In the genomic region with DNA sequence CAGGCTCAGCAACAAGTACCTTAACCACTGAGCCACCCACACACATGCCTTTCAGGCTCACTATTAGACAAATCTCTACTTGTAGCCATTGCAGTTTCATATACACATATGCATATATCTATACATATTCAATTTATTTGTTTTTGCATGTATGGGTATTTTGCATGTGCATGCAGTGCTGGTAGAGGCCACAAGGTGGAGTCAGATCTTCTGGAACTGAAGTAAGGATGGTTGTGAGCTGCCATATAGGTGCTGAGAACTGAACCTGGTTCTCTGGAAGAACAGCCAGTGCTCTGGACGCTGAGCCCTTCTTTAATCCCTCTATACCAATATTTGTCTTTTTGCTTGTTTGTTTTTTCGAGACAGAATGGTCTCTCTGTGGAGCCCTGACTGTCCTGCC, we compare ENCODE assay signal across 18 mouse cellular contexts. TPM values are rescaled to one million over a fixed set of nuclear protein-coding genes. Genes with fewer than 3 reads are reported as not detected.
DNase-seq lines count a peak whose midpoint lies in the region; ATAC-seq and TF ChIP-seq lines count a peak whose summit lies in the region.
"Had no signal": no experiment of that assay in that cellular context is flagged by ENCODE, and none has a peak within 500 bp of the region (broad histone marks: within the 10 kb centered on the region; RNA-seq: fewer than 3 reads in every experiment).

No protein-coding gene starts in this region.

- H3K9me3 ChIP-seq in intestine, postnatal 0 days (ENCODE audit: control insufficient read depth), result no peaks in the 10 kb centered on the region; the same call in 1 of the 2 replicates
- H3K9me3 ChIP-seq in intestine, embryonic 15.5 days, result no peaks in the 10 kb centered on the region
- H3K9me3 ChIP-seq in megakaryocyte, embryonic 14.5 days, result peaks cover 8% of the 10 kb centered on the region
- no peaks in the 10 kb centered on the region for H3K9me3 ChIP-seq in ES-Bruce4 (replicated peaks; ENCODE audit: control insufficient read depth, insufficient read depth, low read length, poor library complexity, severe bottlenecking)
- H3K9me3 ChIP-seq in midbrain, embryonic 11.5 days (ENCODE audit: control insufficient read depth, low read length), result no peaks in the 10 kb centered on the region; the same call in 1 of the 2 replicates
- H3K9me3 ChIP-seq: limb, embryonic 10.5 days; stomach, embryonic 15.5 days had no signal

- H3K36me3 ChIP-seq in intestine, postnatal 0 days (ENCODE audit: control insufficient read depth, insufficient read depth), result peaks cover 45% of the 10 kb centered on the region
- H3K36me3 ChIP-seq in intestine, embryonic 15.5 days, result peaks cover 34% of the 10 kb centered on the region
- peaks cover 99% of the 10 kb centered on the region for H3K36me3 ChIP-seq in megakaryocyte, embryonic 14.5 days (replicated peaks; ENCODE audit: low read length)
- H3K36me3 ChIP-seq in ES-Bruce4 (ENCODE audit: control insufficient read depth, insufficient read depth, low read length, poor library complexity, severe bottlenecking) (no peaks in the 10 kb centered on the region), macrophage (ENCODE audit: inconsistent target) (peaks cover 60% of the 10 kb centered on the region)
- H3K36me3 ChIP-seq in midbrain, embryonic 11.5 days (ENCODE audit: control insufficient read depth, insufficient read depth, low read length), result peaks cover 11% of the 10 kb centered on the region

- DNase-seq in heart, adult 11 months, result no peak
- no peak for DNase-seq in midbrain, embryonic 11.5 days (ENCODE audit: low spot score, missing footprints)
- DNase-seq: cerebellum, adult 11-12 months; gastrocnemius, postnatal 36 days; kidney, postnatal 10 days; lung, adult 2 months; right cerebral cortex, postnatal 4 days; thymus, postnatal 25 days had no signal

- no peak overlapping the region for H3K9ac ChIP-seq in intestine, postnatal 0 days (ENCODE audit: low read depth, low read length)
- H3K9ac ChIP-seq in intestine, embryonic 15.5 days, result no peak overlapping the region
- no peak overlapping the region for H3K9ac ChIP-seq in ES-Bruce4 (ENCODE audit: low read depth, poor library complexity, severe bottlenecking)
- H3K9ac ChIP-seq in midbrain, embryonic 11.5 days (ENCODE audit: low read length), result no peak overlapping the region
- H3K9ac ChIP-seq: stomach, embryonic 15.5 days had no signal

- peaks cover 96% of the 10 kb centered on the region for H3K79me2 ChIP-seq in macrophage (ENCODE audit: inconsistent target)

- peak; percentile 51 for TF ChIP-seq CTCF in intestine, postnatal 0 days (IDR thresholded peaks at IDR 0.05; ENCODE audit: low read depth)
- peak; percentile 2 for TF ChIP-seq CTCF in ES-Bruce4 (IDR thresholded peaks at IDR 0.05; ENCODE audit: low read depth, low read length)

- ATAC-seq in intestine, postnatal 0 days, result no peak
- ATAC-seq in intestine, embryonic 15.5 days, result no peak
- ATAC-seq in megakaryocyte, adult 5-6 weeks (ENCODE audit: poor library complexity, severe bottlenecking), result no peak
- no peak for ATAC-seq in midbrain, embryonic 11.5 days (ENCODE audit: low FRiP score)
- ATAC-seq: hindbrain, embryonic 16.5 days had no signal

- H3K27me3 ChIP-seq in intestine, postnatal 0 days (replicated peaks; ENCODE audit: control insufficient read depth, insufficient read depth, low read length), result no peaks in the 10 kb centered on the region
- no peaks in the 10 kb centered on the region for H3K27me3 ChIP-seq in intestine, embryonic 15.5 days (replicated peaks)
- H3K27me3 ChIP-seq in megakaryocyte, embryonic 14.5 days (replicated peaks), result no peaks in the 10 kb centered on the region
- H3K27me3 ChIP-seq in ES-Bruce4 (ENCODE audit: control insufficient read depth, insufficient read depth, low read length, poor library complexity, severe bottlenecking), result no peaks in the 10 kb centered on the region
- no peaks in the 10 kb centered on the region for H3K27me3 ChIP-seq in midbrain, embryonic 11.5 days (ENCODE audit: control insufficient read depth, insufficient read depth, low read length)
- H3K27me3 ChIP-seq: stomach, embryonic 15.5 days had no signal

- H3K4me2 ChIP-seq in intestine, postnatal 0 days (replicated peaks; ENCODE audit: low read depth), result no peak overlapping the region
- no peak overlapping the region for H3K4me2 ChIP-seq in intestine, embryonic 15.5 days (replicated peaks)
- H3K4me2 ChIP-seq in midbrain, embryonic 11.5 days, result no peak overlapping the region
- H3K4me2 ChIP-seq: stomach, embryonic 15.5 days had no signal

- no peak overlapping the region for H3K27ac ChIP-seq in intestine, postnatal 0 days (ENCODE audit: low read depth, low read length)
- no peak overlapping the region for H3K27ac ChIP-seq in intestine, embryonic 15.5 days
- H3K27ac ChIP-seq in ES-Bruce4 (ENCODE audit: insufficient read depth, low read length) (no peak overlapping the region), macrophage (peak overlapping the region; percentile 34)
- no peak overlapping the region for H3K27ac ChIP-seq in midbrain, embryonic 11.5 days (ENCODE audit: low read depth, low read length)
- H3K27ac ChIP-seq: limb, embryonic 10.5 days; midbrain, embryonic 10.5 days; stomach, embryonic 15.5 days had no signal

- H3K4me3 ChIP-seq in intestine, postnatal 0 days (ENCODE audit: low read depth, low read length), result no peak overlapping the region
- no peak overlapping the region for H3K4me3 ChIP-seq in intestine, embryonic 15.5 days (replicated peaks)
- H3K4me3 ChIP-seq in megakaryocyte, embryonic 14.5 days (replicated peaks), result peak overlapping the region; percentile 57
- H3K4me3 ChIP-seq in ES-Bruce4 (ENCODE audit: low read depth, low read length) (no peak overlapping the region), macrophage (ENCODE audit: inconsistent target) (no peak overlapping the region)
- H3K4me3 ChIP-seq in midbrain, embryonic 11.5 days (ENCODE audit: low read depth, low read length), result no peak overlapping the region
- H3K4me3 ChIP-seq: limb, embryonic 10.5 days; midbrain, embryonic 10.5 days; stomach, embryonic 15.5 days had no signal

- no peak for TF ChIP-seq POLR2A in ES-Bruce4 (IDR thresholded peaks at IDR 0.05; ENCODE audit: insufficient read depth, low read length)

- WGBS in intestine, postnatal 0 days, result 79% methylated on average over 2 of the region's 2 CpGs
- WGBS in intestine, embryonic 15.5 days, result 72% methylated on average over 2 of the region's 2 CpGs
- WGBS in macrophage (ENCODE audit: missing documents), result 86% methylated on average over 2 of the region's 2 CpGs
- WGBS in midbrain, embryonic 11.5 days, result 89% methylated on average over 2 of the region's 2 CpGs

- TF ChIP-seq EP300 in ES-Bruce4 (IDR thresholded peaks at IDR 0.05; ENCODE audit: insufficient read depth, low read depth, low read length), result no peak

- H3K4me1 ChIP-seq in intestine, postnatal 0 days (replicated peaks; ENCODE audit: control insufficient read depth, insufficient read depth, low read length), result no peaks in the 10 kb centered on the region
- H3K4me1 ChIP-seq in intestine, embryonic 15.5 days (replicated peaks), result peaks cover 8% of the 10 kb centered on the region; the same call in 1 of the 2 replicates
- peaks cover 94% of the 10 kb centered on the region for H3K4me1 ChIP-seq in megakaryocyte, embryonic 14.5 days
- H3K4me1 ChIP-seq in ES-Bruce4 (ENCODE audit: control insufficient read depth, insufficient read depth, low read length), result no peaks in the 10 kb centered on the region
- H3K4me1 ChIP-seq in midbrain, embryonic 11.5 days (ENCODE audit: control insufficient read depth, insufficient read depth, low read length), result peaks cover 9% of the 10 kb centered on the region
- H3K4me1 ChIP-seq: limb, embryonic 10.5 days had no signal

RNA-seq across cellular contexts. Expression of a gene that starts 35.7 kb away (rescaled TPM):
- polyA plus RNA-seq in intestine, postnatal 0 days (2015; fragmentation: Nextera tagmentation; extraction: Ambion mirVana), result 8.9 and 9.9 TPM in 2 replicates
- 14.1 and 17.1 TPM in 2 replicates for polyA plus RNA-seq in intestine, embryonic 15.5 days (2015; fragmentation: Nextera tagmentation; extraction: Ambion mirVana)
- polyA plus RNA-seq in megakaryocyte, embryonic 14.5 days (2012; ENCODE audit: insufficient read depth, low replicate concordance), result 1.4 and 2.3 TPM in 2 replicates
- not detected in 2 replicates for total RNA-seq in megakaryocyte, adult 5-6 weeks (2015)
- not detected in 2 replicates for total RNA-seq in megakaryocyte, adult 5-6 weeks (2017)
- polyA plus RNA-seq in ES-Bruce4 (2011; ENCODE audit: insufficient read depth, insufficient read length, low read depth, missing spikeins) (1.2 and 1.4 TPM in 2 replicates), macrophage (2018) (not detected in 3 replicates)
- total RNA-seq in macrophage (2018; cell fraction: chromatin; rRNA removed), result 1 to 10 TPM in 4 of 26 experiments, under 1 TPM in 8, not detected in 14; 0.46 to 3.0 (median 0.84) TPM
- not detected for total RNA-seq in macrophage (2018; cell fraction: cytosol; rRNA removed)
- 1 to 10 TPM in 1 of 26 experiments, under 1 TPM in 3, not detected in 22; 0.27 to 1.0 (median 0.43) TPM for total RNA-seq in macrophage (2018; cell fraction: nucleus; rRNA removed)
- 0.25 TPM in 1 of 2 replicates, not detected in the other for polyA plus RNA-seq in midbrain, embryonic 11.5 days (2014; fragmentation: Nextera tagmentation; extraction: Ambion mirVana)
- total RNA-seq: gastrocnemius, postnatal 36 days had no signal

RNA-seq across cellular contexts. Expression of a gene that starts 56.0 kb away (rescaled TPM):
- 27.4 and 29.5 TPM in 2 replicates for polyA plus RNA-seq in intestine, postnatal 0 days (2015; fragmentation: Nextera tagmentation; extraction: Ambion mirVana)
- 19.0 and 22.1 TPM in 2 replicates for polyA plus RNA-seq in intestine, embryonic 15.5 days (2015; fragmentation: Nextera tagmentation; extraction: Ambion mirVana)
- polyA plus RNA-seq in megakaryocyte, embryonic 14.5 days (2012; ENCODE audit: insufficient read depth, low replicate concordance), result 15.2 and 42.6 TPM in 2 replicates
- 40.4 and 43.6 TPM in 2 replicates for total RNA-seq in megakaryocyte, adult 5-6 weeks (2015)
- total RNA-seq in megakaryocyte, adult 5-6 weeks (2017), result 60.4 and 72.7 TPM in 2 replicates
- polyA plus RNA-seq in ES-Bruce4 (2011; ENCODE audit: insufficient read depth, insufficient read length, low read depth, missing spikeins) (90.6 and 95.0 TPM in 2 replicates), macrophage (2018) (79.5 to 101 TPM (median 86.2 TPM) in 3 replicates)
- 100 to 1,000 TPM in 20 of 26 experiments, 10 to 100 TPM in 6; 40.2 to 258 (median 128) TPM for total RNA-seq in macrophage (2018; cell fraction: chromatin; rRNA removed)
- 100 to 1,000 TPM in 25 of 26 experiments, 10 to 100 TPM in 1; 97.7 to 203 (median 138) TPM for total RNA-seq in macrophage (2018; cell fraction: cytosol; rRNA removed)
- 100 to 1,000 TPM in 21 of 26 experiments, 10 to 100 TPM in 5; 64.2 to 259 (median 158) TPM for total RNA-seq in macrophage (2018; cell fraction: nucleus; rRNA removed)
- polyA plus RNA-seq in midbrain, embryonic 11.5 days (2014; fragmentation: Nextera tagmentation; extraction: Ambion mirVana), result 8.7 and 10.9 TPM in 2 replicates
